Mouse (Mus musculus) liver, embryonic 14 days (tissue): ENCODE measurements around the gene Mcidas. TPM values are rescaled to one million over a fixed set of nuclear protein-coding genes. Genes with fewer than 3 reads are reported as not detected.

Experiments used
- polyA plus RNA-seq: library from polyadenylated mRNA; depleted of rRNA; stranded (reverse); fragments of >200 nt; gene quantifications from 2 replicates; pipeline ENCODE4 v1.2.3, GENCODE M21; 2012; rRNA removed

The Mcidas gene
- not detected in 2 replicates for polyA plus RNA-seq

DNA sequence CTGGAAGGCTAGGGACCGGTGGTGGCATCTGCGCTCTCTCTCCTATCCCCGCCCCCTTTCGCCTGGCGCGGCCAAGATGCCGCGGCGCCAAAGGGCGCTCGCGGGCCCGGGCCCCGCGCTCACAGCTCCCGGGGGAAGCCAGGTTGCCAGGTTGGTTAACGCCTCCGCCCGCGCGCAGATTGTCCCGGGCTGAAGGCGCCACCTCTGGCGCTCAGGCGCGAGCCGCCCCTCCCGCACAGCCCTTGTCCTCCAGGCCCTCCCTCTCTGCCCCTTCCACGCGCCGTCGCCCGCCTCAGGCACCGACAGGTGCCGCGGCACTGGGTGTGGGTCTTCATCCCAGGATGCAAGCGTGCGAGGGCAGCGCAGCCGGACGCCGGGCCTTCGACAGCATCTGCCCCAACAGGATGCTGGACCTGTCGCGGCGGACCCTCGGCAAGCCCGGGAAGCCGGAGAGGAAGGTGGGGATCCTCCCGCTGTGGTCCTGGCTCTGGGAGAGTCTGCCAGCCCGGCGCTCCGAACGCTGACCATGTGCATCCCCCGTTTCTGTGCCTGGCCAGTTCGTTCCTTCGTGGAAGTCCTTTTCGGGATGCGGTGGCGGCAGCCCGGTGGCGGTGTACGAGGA is at the start of gene Mcidas:
Mcidas (plus strand) TSS at position 315 of the 622 bp plus-strand sequence.

DNA sequence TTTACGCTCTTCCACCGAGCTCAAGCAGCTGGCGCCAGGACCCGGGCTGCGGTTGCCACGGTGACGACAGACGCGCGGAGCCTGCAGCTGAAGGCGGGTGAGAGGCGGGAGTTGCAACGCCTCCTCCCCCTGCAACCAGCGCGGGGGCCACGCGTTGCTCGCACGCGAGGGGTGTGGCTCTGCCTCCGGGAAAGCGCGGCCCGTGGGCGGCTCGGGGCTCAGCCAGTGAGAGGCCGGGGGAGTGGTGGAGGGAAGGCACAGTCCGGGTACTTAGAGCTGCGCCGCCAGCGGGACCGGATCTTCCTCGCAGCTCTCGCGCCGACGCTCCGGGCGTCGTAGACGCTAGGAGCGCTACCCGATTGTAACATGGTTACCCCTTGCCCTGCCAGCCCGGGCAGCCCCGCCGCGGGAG is 6.1 kb upstream of the Mcidas start, which contains the start of gene Ccno:
Ccno (plus strand) TSS at position 271 of the 412 bp plus-strand sequence.

GRCm38 (mm10) chr13:113034950-113035421 is 41.3 kb downstream of the Mcidas start, which contains the start of gene Cdc20b:
Gene Cdc20b, plus strand, starts transcription at chr13:113035111.

DNA sequence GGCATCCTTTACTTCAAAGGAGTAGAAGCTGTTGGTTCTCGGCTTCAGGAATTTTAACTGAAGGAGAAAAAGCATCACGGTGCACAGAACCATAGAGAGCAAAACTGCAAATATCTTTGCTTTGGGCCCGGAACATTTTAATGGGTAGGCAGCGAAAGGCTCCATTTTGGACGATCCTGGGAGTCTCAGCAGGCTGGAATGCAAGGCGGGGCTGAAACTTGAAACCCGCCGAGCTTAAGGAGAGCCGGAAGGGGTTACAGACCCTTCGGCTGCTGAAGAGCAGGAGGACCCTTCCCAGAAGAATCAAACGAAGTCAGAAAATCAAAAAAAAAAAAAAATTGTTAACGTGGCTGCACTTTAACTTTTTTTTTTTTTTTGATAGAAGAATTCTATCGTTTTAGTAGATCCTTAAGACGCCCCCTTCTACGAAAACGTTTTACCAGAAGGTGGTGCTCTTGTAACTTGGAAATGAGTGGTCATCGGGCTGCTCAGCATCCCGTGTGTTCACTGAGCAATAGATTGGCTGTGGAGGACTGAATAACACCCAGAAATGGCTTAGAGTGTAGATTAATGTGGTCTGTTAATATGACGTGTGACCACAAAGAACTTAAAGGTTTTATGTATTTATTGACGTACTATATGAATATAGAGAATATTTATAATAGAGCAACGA is 52.7 kb downstream of the Mcidas start, which contains the start of gene Gpx8:
Gpx8 (minus strand) TSS at position 200 of the 673 bp plus-strand sequence.

Other genes starting within 250 kb of the Mcidas start
- gene Plpp1, start 193.1 kb upstream of the Mcidas start, polyA plus RNA-seq = 14.5 and 16.9 TPM in 2 replicates
- gene Mtrex, start 66.4 kb upstream of the Mcidas start, polyA plus RNA-seq = 20.7 and 22.5 TPM in 2 replicates
- gene Dhx29, start 66.4 kb upstream of the Mcidas start, polyA plus RNA-seq = 3.9 and 4.3 TPM in 2 replicates
- gene Ccno, start 6.0 kb upstream of the Mcidas start, polyA plus RNA-seq = 0.08 and 0.14 TPM in 2 replicates
- gene Cdc20b, start 41.3 kb downstream of the Mcidas start, polyA plus RNA-seq = not detected in 2 replicates
- gene Gpx8, start 52.6 kb downstream of the Mcidas start, polyA plus RNA-seq = 3.2 and 4.4 TPM in 2 replicates
- 0.20 and 0.32 TPM in 2 replicates for gene Gzma, start 107.1 kb downstream of the Mcidas start, polyA plus RNA-seq
- gene Esm1, start 215.8 kb downstream of the Mcidas start, polyA plus RNA-seq = 0.33 and 0.35 TPM in 2 replicates
- gene Gzmk, start 232.1 kb downstream of the Mcidas start, polyA plus RNA-seq = not detected in 2 replicates